13 mouse cellular contexts compared by ENCODE assay signal in genomic region chr5:98856356-98856755, GRCm38 (mm10). TPM values are rescaled to one million over a fixed set of nuclear protein-coding genes. Genes with fewer than 3 reads are reported as not detected.
DNase-seq lines count a peak whose midpoint lies in the region; ATAC-seq and TF ChIP-seq lines count a peak whose summit lies in the region.
"Had no signal": no experiment of that assay in that cellular context is flagged by ENCODE, and none has a peak within 500 bp of the region (broad histone marks: within the 10 kb centered on the region; RNA-seq: fewer than 3 reads in every experiment).

No protein-coding gene starts in this region.

- H3K9me3 ChIP-seq in forebrain, postnatal 0 days (ENCODE audit: low read length), result no peaks in the 10 kb centered on the region
- no peaks in the 10 kb centered on the region for H3K9me3 ChIP-seq in forebrain, embryonic 11.5 days (ENCODE audit: control insufficient read depth, low read length)
- H3K9me3 ChIP-seq in lung, embryonic 16.5 days (ENCODE audit: control insufficient read depth, low read length), result no peaks in the 10 kb centered on the region
- no peaks in the 10 kb centered on the region for H3K9me3 ChIP-seq in hindbrain, postnatal 0 days (ENCODE audit: low read length)
- H3K9me3 ChIP-seq: midbrain, embryonic 12.5 days had no signal

- peak overlapping the region; percentile 58 for H3K4me3 ChIP-seq in forebrain, postnatal 0 days (ENCODE audit: low read depth, low read length)
- H3K4me3 ChIP-seq in forebrain, embryonic 11.5 days (ENCODE audit: low read depth, low read length), result no peak overlapping the region
- H3K4me3 ChIP-seq in lung, embryonic 16.5 days (ENCODE audit: low read length), result peak overlapping the region; percentile 70
- H3K4me3 ChIP-seq in hindbrain, postnatal 0 days (ENCODE audit: low read length), result 0 out of 2 replicates have a peak overlapping the region, but pooled peaks have one; percentile 57
- H3K4me3 ChIP-seq: heart, adult 2 months had no signal

- no peaks in the 10 kb centered on the region for H3K27me3 ChIP-seq in forebrain, postnatal 0 days (ENCODE audit: insufficient read depth, low read length)
- peaks cover 26% of the 10 kb centered on the region for H3K27me3 ChIP-seq in forebrain, embryonic 11.5 days (ENCODE audit: control insufficient read depth, insufficient read depth, low read length)
- peaks cover 21% of the 10 kb centered on the region for H3K27me3 ChIP-seq in lung, embryonic 16.5 days (ENCODE audit: control insufficient read depth, insufficient read depth, low read depth, low read length)
- peaks cover 5% of the 10 kb centered on the region; the same call in 1 of the 2 replicates for H3K27me3 ChIP-seq in hindbrain, postnatal 0 days (ENCODE audit: insufficient read depth, low read length)

- no peak overlapping the region for H3K27ac ChIP-seq in forebrain, postnatal 0 days (ENCODE audit: low read depth, low read length)
- no peak overlapping the region for H3K27ac ChIP-seq in forebrain, embryonic 11.5 days (ENCODE audit: low read depth, low read length)
- H3K27ac ChIP-seq in lung, embryonic 16.5 days (ENCODE audit: low read length), result no peak overlapping the region
- no peak overlapping the region for H3K27ac ChIP-seq in hindbrain, postnatal 0 days
- H3K27ac ChIP-seq: heart, adult 2 months; midbrain, embryonic 12.5 days had no signal

- peak overlapping the region; percentile 100 for H3K4me2 ChIP-seq in forebrain, postnatal 0 days (ENCODE audit: low read depth)
- H3K4me2 ChIP-seq in forebrain, embryonic 11.5 days (ENCODE audit: low read depth, low read length, severe bottlenecking), result no peak overlapping the region
- peak overlapping the region; percentile 94 for H3K4me2 ChIP-seq in lung, embryonic 16.5 days (ENCODE audit: low read depth, low read length)
- peak overlapping the region; percentile 99; the same call in 1 of the 2 replicates for H3K4me2 ChIP-seq in hindbrain, postnatal 0 days (ENCODE audit: low read depth, low read length)

- no peak overlapping the region for H3K9ac ChIP-seq in forebrain, postnatal 0 days
- H3K9ac ChIP-seq in forebrain, embryonic 11.5 days (ENCODE audit: low read length), result no peak overlapping the region
- 0 out of 2 replicates have a peak overlapping the region, but pooled peaks have one; percentile 18 for H3K9ac ChIP-seq in lung, embryonic 16.5 days (ENCODE audit: low read length)
- no peak overlapping the region for H3K9ac ChIP-seq in hindbrain, postnatal 0 days (replicated peaks; ENCODE audit: low read length)
- H3K9ac ChIP-seq: midbrain, embryonic 12.5 days had no signal

- WGBS in forebrain, postnatal 0 days, result 73% methylated on average over 7 of the region's 7 CpGs
- 74% methylated on average over 7 of the region's 7 CpGs for WGBS in forebrain, embryonic 11.5 days
- 18% methylated on average over 7 of the region's 7 CpGs for WGBS in lung, embryonic 16.5 days
- 68% methylated on average over 7 of the region's 7 CpGs for WGBS in hindbrain, postnatal 0 days

- H3K4me1 ChIP-seq in forebrain, postnatal 0 days (ENCODE audit: insufficient read depth), result 0 out of 2 replicates have a peak, but pooled peaks cover 3% of the 10 kb centered on the region
- 0 out of 2 replicates have a peak, but pooled peaks cover 4% of the 10 kb centered on the region for H3K4me1 ChIP-seq in forebrain, embryonic 11.5 days (replicated peaks; ENCODE audit: control insufficient read depth, insufficient read depth, low read length)
- peaks cover 2% of the 10 kb centered on the region; the same call in 1 of the 2 replicates for H3K4me1 ChIP-seq in lung, embryonic 16.5 days (replicated peaks; ENCODE audit: control insufficient read depth, insufficient read depth, low read length)
- 0 out of 2 replicates have a peak, but pooled peaks cover 4% of the 10 kb centered on the region for H3K4me1 ChIP-seq in hindbrain, postnatal 0 days (ENCODE audit: insufficient read depth, low read length)

- no peak for DNase-seq in forebrain, postnatal 0 days
- no peak for DNase-seq in forebrain, embryonic 11.5 days (ENCODE audit: low spot score)
- DNase-seq in lung, postnatal 25 days (ENCODE audit: low spot score), result no peak
- no peak for DNase-seq in hindbrain, postnatal 0 days (ENCODE audit: low spot score)
- DNase-seq in retina, postnatal 1 day, result peak; percentile 46
- no peak for DNase-seq in gastrocnemius, adult 8-10 months (ENCODE audit: low spot score in 2 of 2)
- no peak for DNase-seq in T-cell, adult 2 months (ENCODE audit: low spot score)
- DNase-seq: adrenal gland, postnatal 25 days; cerebellum, adult 2 months; heart, adult 2 months; kidney, adult 18-20 months had no signal

- TF ChIP-seq CTCF in forebrain, postnatal 0 days (IDR thresholded peaks at IDR 0.05; ENCODE audit: low read depth), result no peak
- no peak for TF ChIP-seq CTCF in hindbrain, postnatal 0 days (IDR thresholded peaks at IDR 0.05; ENCODE audit: low read depth)

- H3K36me3 ChIP-seq in forebrain, postnatal 0 days (ENCODE audit: insufficient read depth), result no peaks in the 10 kb centered on the region
- no peaks in the 10 kb centered on the region for H3K36me3 ChIP-seq in forebrain, embryonic 11.5 days (ENCODE audit: control insufficient read depth, insufficient read depth, low read length)
- H3K36me3 ChIP-seq in lung, embryonic 16.5 days (ENCODE audit: control insufficient read depth, insufficient read depth, low read length), result no peaks in the 10 kb centered on the region
- H3K36me3 ChIP-seq in hindbrain, postnatal 0 days (ENCODE audit: insufficient read depth, low read length), result no peaks in the 10 kb centered on the region
- H3K36me3 ChIP-seq: midbrain, embryonic 12.5 days had no signal

- no peak for ATAC-seq in forebrain, postnatal 0 days
- ATAC-seq in forebrain, embryonic 11.5 days (replicated peaks; ENCODE audit: low FRiP score), result no peak
- no peak for ATAC-seq in lung, embryonic 16.5 days (ENCODE audit: low read depth)
- no peak for ATAC-seq in hindbrain, postnatal 0 days

RNA-seq across cellular contexts. Expression of gene Bmp3, which starts 2.1 kb away (rescaled TPM):
- total RNA-seq in forebrain, postnatal 0 days (2014; rRNA removed), result 6.0 and 7.8 TPM in 2 replicates
- polyA plus RNA-seq in forebrain, postnatal 0 days (2015; fragmentation: Nextera tagmentation; extraction: Ambion mirVana), result 1.3 and 2.2 TPM in 2 replicates
- 0.64 and 0.85 TPM in 2 replicates for polyA plus RNA-seq in forebrain, embryonic 11.5 days (2014; fragmentation: Nextera tagmentation; extraction: Ambion mirVana)
- polyA plus RNA-seq in lung, embryonic 16.5 days (2015; fragmentation: Nextera tagmentation; extraction: Ambion mirVana), result 5.5 and 7.3 TPM in 2 replicates
- total RNA-seq in hindbrain, postnatal 0 days (2014; rRNA removed), result 4.8 and 8.4 TPM in 2 replicates
- polyA plus RNA-seq in hindbrain, postnatal 0 days (2015; fragmentation: Nextera tagmentation; extraction: Ambion mirVana), result 1.1 and 1.6 TPM in 2 replicates
- total RNA-seq in gastrocnemius, adult 8-10 months (2022), result under 1 TPM; 0.41 to 0.88 (median 0.53) TPM
